Mouse (Mus musculus): ENCODE results near the gene Pnkd.

GRCm38 (mm10) chr1:74275015-74275414 lies 9.7 kb upstream of the Pnkd start:
- TF ChIP-seq CTCF (IDR thresholded peaks at IDR 0.05; ENCODE audit: low read depth, low read length) (no peak), POLR2A (IDR thresholded peaks at IDR 0.05; ENCODE audit: extremely low read depth, insufficient read depth, low read length) (no peak)
